Comparison of ENCODE assay signal across 8 mouse cellular contexts in the genomic region with DNA sequence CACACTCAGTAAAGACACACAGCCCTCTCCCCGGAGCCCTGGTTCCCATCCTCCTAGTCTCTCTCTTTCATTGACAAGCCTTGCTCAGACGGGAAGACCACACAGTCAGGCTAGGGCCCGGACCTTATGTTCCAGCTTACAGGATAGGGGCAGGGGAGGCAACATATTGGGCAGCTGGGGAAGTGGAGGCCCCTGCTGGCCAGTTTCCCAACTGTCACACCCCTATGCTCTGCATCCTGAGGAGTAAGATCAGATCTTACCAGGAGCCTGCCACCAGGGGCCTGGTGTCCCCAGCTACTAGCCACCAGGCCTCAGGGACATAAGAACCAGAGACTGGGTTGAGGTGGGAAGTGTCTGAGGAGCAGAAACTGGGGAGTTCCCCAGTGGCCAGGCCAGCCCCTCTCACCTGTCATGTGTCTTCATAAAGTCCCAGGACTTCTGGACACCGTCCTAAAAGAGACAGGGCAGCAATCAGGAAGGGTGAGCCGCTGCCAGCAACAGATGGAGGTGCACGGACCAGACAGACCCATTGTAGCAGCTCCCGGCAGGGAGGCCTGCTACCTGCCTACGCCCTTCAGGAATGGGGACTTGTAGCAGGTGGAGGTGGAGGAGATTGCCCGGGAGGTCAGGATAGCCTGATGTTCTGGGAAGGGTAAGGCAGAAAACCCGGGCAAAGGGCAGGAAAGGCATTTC. TPM values are rescaled to one million over a fixed set of nuclear protein-coding genes. Genes with fewer than 3 reads are reported as not detected.
DNase-seq lines count a peak whose midpoint lies in the region; ATAC-seq and TF ChIP-seq lines count a peak whose summit lies in the region.

No protein-coding gene starts in this region.

- H3K9ac ChIP-seq in heart, adult 2 months (ENCODE audit: low read depth, low read length), result no peak overlapping the region

- no peak for ATAC-seq in activated CD4-positive, CD25-positive, alpha-beta regulatory T cell, adult 4 months

- H3K27me3 ChIP-seq in heart, adult 2 months (ENCODE audit: control insufficient read depth, insufficient read depth, low read length), result no peaks in the 10 kb centered on the region
- H3K27me3 ChIP-seq in limb, embryonic 10.5 days (ENCODE audit: low read depth, poor library complexity, severe bottlenecking), result no peaks in the 10 kb centered on the region

- H3K27ac ChIP-seq in heart, adult 2 months, result no peak overlapping the region
- H3K27ac ChIP-seq in limb, embryonic 10.5 days, result peak overlapping the region; percentile 47

- no peaks in the 10 kb centered on the region for H3K36me3 ChIP-seq in heart, adult 2 months (ENCODE audit: control insufficient read depth, insufficient read depth, low read length)
- H3K36me3 ChIP-seq in limb, embryonic 10.5 days, result no peaks in the 10 kb centered on the region

- H3K79me2 ChIP-seq in heart, adult 2 months (replicated peaks; ENCODE audit: control insufficient read depth, insufficient read depth, low read length), result no peaks in the 10 kb centered on the region

- H3K4me3 ChIP-seq in heart, adult 2 months, result no peak overlapping the region
- no peak overlapping the region for H3K4me3 ChIP-seq in limb, embryonic 10.5 days

- peak; percentile 54 for TF ChIP-seq CTCF in heart, adult 2 months (IDR thresholded peaks at IDR 0.05)

- H3K9me3 ChIP-seq in limb, embryonic 10.5 days (replicated peaks), result no peaks in the 10 kb centered on the region

- TF ChIP-seq EP300 in heart, adult 2 months (IDR thresholded peaks at IDR 0.05; ENCODE audit: insufficient read depth, low read depth, low read length), result no peak

- no peak for TF ChIP-seq POLR2A in heart, adult 2 months (IDR thresholded peaks at IDR 0.05; ENCODE audit: insufficient read depth, low read depth, low read length)

- peaks cover 6% of the 10 kb centered on the region for H3K4me1 ChIP-seq in heart, adult 2 months (ENCODE audit: control insufficient read depth, insufficient read depth, low read length)
- peaks cover 55% of the 10 kb centered on the region for H3K4me1 ChIP-seq in limb, embryonic 10.5 days

- no peak for DNase-seq in heart, adult 2 months
- DNase-seq in heart, postnatal 36 days, result no peak
- peak; percentile 68 for DNase-seq in 3T3-L1 (ENCODE audit: low read depth, low spot score)
- DNase-seq in cerebellum, adult 9-10 months, result peak; percentile 85
- peak; percentile 66 for DNase-seq in limb, embryonic 10.5 days (ENCODE audit: low spot score)
- DNase-seq in layer of hippocampus, adult 11-12 months (ENCODE audit: low spot score), result no peak
- DNase-seq in gastrocnemius, postnatal 36 days, result no peak

- intact Hi-C loops in heart, adult 2 months (cut with DNase I), result no loop called here
- intact Hi-C loops in heart, postnatal 36 days (cut with DNase I), result no loop called here
- intact Hi-C loops in gastrocnemius, postnatal 36 days (cut with DNase I), result no loop called here

- 73% methylated on average over 10 of the region's 10 CpGs for WGBS in heart, adult 2 months
- WGBS in limb, embryonic 10.5 days, result 60% methylated on average over 10 of the region's 10 CpGs

RNA-seq across cellular contexts. Expression of gene Nudt14, which starts 2.9 kb away (rescaled TPM):
- total RNA-seq in heart, adult 2 months (2021), result 1 to 10 TPM; 5.7 to 8.6 TPM
- 11.4 and 14.8 TPM in 2 replicates for polyA plus RNA-seq in heart, adult 2 months (2012; rRNA removed)
- total RNA-seq in heart, postnatal 36 days (2021), result 10 to 100 TPM in 1 of 2 experiments, 1 to 10 TPM in 1; 5.6 to 10.6 TPM
- 76.7 and 79.7 TPM in 2 replicates for polyA plus RNA-seq in limb, embryonic 10.5 days (2016; fragmentation: Nextera tagmentation; extraction: Ambion mirVana)
- polyA plus RNA-seq in activated CD4-positive, CD25-positive, alpha-beta regulatory T cell, adult 4 months (2017; shearing (Covaris generic)), result 10 to 100 TPM; 39.0 to 46.2 TPM
- total RNA-seq in gastrocnemius, postnatal 36 days (2021), result 1 to 10 TPM; 7.5 to 8.2 TPM

RNA-seq across cellular contexts. Expression of gene Jag2, which starts 9.4 kb away (rescaled TPM):
- 10 to 100 TPM; 25.4 to 27.4 TPM for total RNA-seq in heart, adult 2 months (2021)
- 34.4 and 35.5 TPM in 2 replicates for polyA plus RNA-seq in heart, adult 2 months (2012; rRNA removed)
- 10 to 100 TPM; 24.4 to 28.4 TPM for total RNA-seq in heart, postnatal 36 days (2021)
- 3.5 and 4.5 TPM in 2 replicates for polyA plus RNA-seq in limb, embryonic 10.5 days (2016; fragmentation: Nextera tagmentation; extraction: Ambion mirVana)
- under 1 TPM in 1 of 2 experiments, not detected in 1; 0.74 TPM for polyA plus RNA-seq in activated CD4-positive, CD25-positive, alpha-beta regulatory T cell, adult 4 months (2017; shearing (Covaris generic))
- 10 to 100 TPM; 18.0 to 19.6 TPM for total RNA-seq in gastrocnemius, postnatal 36 days (2021)

RNA-seq across cellular contexts. Expression of gene Btbd6, which starts 37.3 kb away (rescaled TPM):
- 10 to 100 TPM; 21.8 to 24.3 TPM for total RNA-seq in heart, adult 2 months (2021)
- polyA plus RNA-seq in heart, adult 2 months (2012; rRNA removed), result 26.7 and 27.4 TPM in 2 replicates
- total RNA-seq in heart, postnatal 36 days (2021), result 10 to 100 TPM; 24.3 to 24.7 TPM
- 25.6 and 27.9 TPM in 2 replicates for polyA plus RNA-seq in limb, embryonic 10.5 days (2016; fragmentation: Nextera tagmentation; extraction: Ambion mirVana)
- polyA plus RNA-seq in activated CD4-positive, CD25-positive, alpha-beta regulatory T cell, adult 4 months (2017; shearing (Covaris generic)), result 1 to 10 TPM; 8.3 to 8.9 TPM
- 10 to 100 TPM; 12.7 to 13.5 TPM for total RNA-seq in gastrocnemius, postnatal 36 days (2021)

Comparison
In these comparisons a context has a peak if more than half of its experiments do, and no peak if none do; other contexts are left out.
1. DNase-seq: peak in 3T3-L1 (single experiment), cerebellum, adult 9-10 months (single experiment) and limb, embryonic 10.5 days (single experiment); none in heart, adult 2 months (0 of 2), heart, postnatal 36 days (0 of 2), layer of hippocampus, adult 11-12 months (single experiment) and gastrocnemius, postnatal 36 days (0 of 2).